Mouse (Mus musculus): ENCODE data around the gene Lrwd1. TPM values are rescaled to one million over a fixed set of nuclear protein-coding genes. Genes with fewer than 3 reads are reported as not detected.

Lrwd1 gene
- polyA plus RNA-seq, 1 experiment = 35.4 TPM

DNA sequence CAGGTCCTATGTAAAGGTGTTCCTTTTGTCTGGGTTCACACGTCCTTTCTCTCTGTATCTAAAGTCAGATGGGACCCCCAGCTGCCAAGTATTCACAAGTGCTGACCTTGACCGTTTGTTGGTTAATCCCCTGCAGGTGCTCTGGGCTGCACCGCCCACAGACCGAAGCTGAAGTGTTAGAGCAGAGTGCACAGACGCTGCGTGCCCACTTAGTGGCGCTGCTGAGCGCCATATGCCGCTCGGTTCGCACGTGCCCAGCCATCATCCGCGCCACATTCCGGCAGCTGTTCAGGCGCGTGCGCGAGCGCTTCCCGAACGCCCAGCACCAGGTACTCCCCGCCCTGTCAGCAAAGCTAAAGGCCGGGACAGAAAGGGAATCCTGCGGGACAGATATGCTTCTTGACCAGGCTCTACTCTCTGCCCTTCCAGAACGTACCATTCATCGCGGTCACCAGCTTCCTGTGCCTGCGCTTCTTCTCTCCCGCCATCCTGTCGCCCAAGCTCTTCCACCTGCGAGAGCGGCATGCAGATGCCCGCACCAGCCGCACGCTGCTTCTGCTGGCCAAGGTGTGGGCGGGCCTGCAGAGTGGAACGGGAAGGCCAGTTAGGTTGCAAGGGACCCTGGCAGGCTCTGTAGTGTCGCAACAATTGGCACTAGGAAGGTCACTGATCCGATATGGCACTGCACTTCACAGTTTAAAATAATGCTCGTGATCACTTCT, 33.6 kb downstream of the Lrwd1 start:
- peak; percentile 66 for DNase-seq
- TF ChIP-seq POLR2A (IDR thresholded peaks at IDR 0.05; ENCODE audit: borderline replicate concordance, extremely low read depth, low read depth, low read length) (no peak), CTCF (IDR thresholded peaks at IDR 0.05; ENCODE audit: insufficient read depth, low read length) (peak; percentile 92)
- WGBS = 5% methylated on average over 41 of the region's 41 CpGs
- 0 out of 2 replicates have a peak, but pooled peaks cover 4% of the 10 kb centered on the region for H3K4me1 ChIP-seq (ENCODE audit: control insufficient read depth, insufficient read depth, low read length)
- peak overlapping the region; percentile 43 for H3K4me3 ChIP-seq (replicated peaks; ENCODE audit: extremely low read depth, low read depth, low read length)

GRCm38 (mm10) chr5:136098536-136098935, 37.3 kb downstream of the Lrwd1 start:
- no peak for DNase-seq
- Histone ChIP-seq H3K4me1 (ENCODE audit: control insufficient read depth, insufficient read depth, low read length) (0 out of 2 replicates have a peak, but pooled peaks cover 4% of the 10 kb centered on the region), H3K4me3 (replicated peaks; ENCODE audit: extremely low read depth, low read depth, low read length) (no peak overlapping the region)
- 71% methylated on average over 10 of the region's 10 CpGs for WGBS
- TF ChIP-seq CTCF (IDR thresholded peaks at IDR 0.05; ENCODE audit: insufficient read depth, low read length) (no peak), POLR2A (IDR thresholded peaks at IDR 0.05; ENCODE audit: borderline replicate concordance, extremely low read depth, low read depth, low read length) (no peak)

GRCm38 (mm10) chr5:136095089-136095488, 40.8 kb downstream of the Lrwd1 start:
- Histone ChIP-seq H3K4me1 (ENCODE audit: control insufficient read depth, insufficient read depth, low read length) (no peaks in the 10 kb centered on the region), H3K4me3 (replicated peaks; ENCODE audit: extremely low read depth, low read depth, low read length) (no peak overlapping the region)
- 76% methylated on average over 7 of the region's 7 CpGs for WGBS
- no peak for DNase-seq
- TF ChIP-seq POLR2A (IDR thresholded peaks at IDR 0.05; ENCODE audit: borderline replicate concordance, extremely low read depth, low read depth, low read length) = no peak
- no peak for TF ChIP-seq CTCF (IDR thresholded peaks at IDR 0.05; ENCODE audit: insufficient read depth, low read length)

GRCm38 (mm10) chr5:136094249-136095010, 41.4 kb downstream of the Lrwd1 start:
- H3K4me1 ChIP-seq (ENCODE audit: control insufficient read depth, insufficient read depth, low read length) = no peaks in the 10 kb centered on the region
- 54% methylated on average over 8 of the region's 8 CpGs for WGBS
- DNase-seq = no peak
- TF ChIP-seq POLR2A (IDR thresholded peaks at IDR 0.05; ENCODE audit: borderline replicate concordance, extremely low read depth, low read depth, low read length) = no peak
- TF ChIP-seq CTCF (IDR thresholded peaks at IDR 0.05; ENCODE audit: insufficient read depth, low read length) = no peak
- H3K4me3 ChIP-seq (replicated peaks; ENCODE audit: extremely low read depth, low read depth, low read length) = no peak overlapping the region

GRCm38 (mm10) chr5:136091927-136092326, 43.9 kb downstream of the Lrwd1 start:
- 56% methylated on average over 5 of the region's 5 CpGs for WGBS

DNA sequence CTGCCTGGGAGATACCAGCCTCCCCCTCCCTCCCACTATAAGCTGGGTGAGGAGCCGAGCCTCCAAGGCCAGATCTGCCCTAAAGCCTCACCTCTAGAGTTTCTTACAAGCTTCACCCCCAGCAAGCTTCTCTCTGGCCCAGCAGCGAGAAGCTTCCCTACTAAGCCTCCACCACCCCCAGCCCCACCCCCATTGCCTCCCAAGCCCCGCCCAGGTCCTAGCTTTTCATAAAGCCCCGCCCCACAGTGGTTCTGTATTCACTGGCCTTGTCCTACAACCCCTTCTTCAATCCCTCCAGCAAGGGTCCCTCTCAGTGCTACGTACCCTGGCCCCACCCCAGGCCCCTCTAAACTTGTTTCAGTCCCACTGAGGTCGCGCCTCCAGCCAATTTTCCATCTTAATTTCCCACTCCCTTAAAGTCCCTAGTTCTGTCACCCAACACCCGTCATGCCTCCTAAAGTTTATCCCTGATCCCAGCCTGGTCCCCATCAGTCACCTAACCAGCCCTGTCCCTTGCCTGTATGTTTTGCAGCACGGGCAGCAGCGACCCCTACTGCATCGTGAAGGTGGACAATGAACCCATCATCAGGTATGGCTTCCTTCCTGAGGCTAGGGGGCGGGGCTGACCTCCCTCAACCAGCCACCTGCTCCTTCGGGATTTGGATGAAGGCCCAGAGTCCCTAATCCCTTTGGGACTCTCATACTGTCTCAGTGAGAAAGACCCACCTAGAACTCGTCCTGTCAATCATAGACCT, 46.9 kb downstream of the Lrwd1 start:
- Histone ChIP-seq H3K4me3 (replicated peaks; ENCODE audit: extremely low read depth, low read depth, low read length) (no peak overlapping the region), H3K4me1 (ENCODE audit: control insufficient read depth, insufficient read depth, low read length) (no peaks in the 10 kb centered on the region)
- DNase-seq = no peak
- WGBS = 24% methylated on average over 14 of the region's 14 CpGs
- no peak for TF ChIP-seq POLR2A (IDR thresholded peaks at IDR 0.05; ENCODE audit: borderline replicate concordance, extremely low read depth, low read depth, low read length)
- peak; percentile 32; the same call in 1 of the 2 replicates for TF ChIP-seq CTCF (IDR thresholded peaks at IDR 0.05; ENCODE audit: insufficient read depth, low read length)

More at GRCm38 (mm10) chr5:136091927-136092326, 43.9 kb downstream of the Lrwd1 start:
- no peak for TF ChIP-seq POLR2A (IDR thresholded peaks at IDR 0.05; ENCODE audit: borderline replicate concordance, extremely low read depth, low read depth, low read length)
- no peak for TF ChIP-seq CTCF (IDR thresholded peaks at IDR 0.05; ENCODE audit: insufficient read depth, low read length)
- Histone ChIP-seq H3K4me3 (replicated peaks; ENCODE audit: extremely low read depth, low read depth, low read length) (no peak overlapping the region), H3K4me1 (ENCODE audit: control insufficient read depth, insufficient read depth, low read length) (no peaks in the 10 kb centered on the region)
- DNase-seq = no peak

DNA sequence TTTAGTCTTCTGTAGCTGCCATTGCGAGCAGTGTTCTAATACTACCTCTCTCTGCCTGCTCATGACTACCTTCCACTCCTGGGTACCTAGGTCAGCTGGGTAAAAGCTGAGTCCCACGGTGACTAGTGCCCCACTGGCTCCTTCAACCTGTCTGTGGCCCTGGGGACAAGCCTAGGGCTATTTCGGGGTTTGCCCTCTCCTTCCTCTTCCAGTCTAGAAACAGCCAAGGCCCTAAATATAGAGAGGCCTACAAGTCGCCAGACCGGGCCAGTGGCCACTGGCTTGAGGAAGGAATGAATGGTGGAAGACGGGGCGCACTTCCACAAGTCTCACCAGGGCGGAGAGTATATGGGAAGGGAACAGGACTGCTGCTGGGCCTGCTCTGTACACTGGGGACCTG, 49.6 kb downstream of the Lrwd1 start:
- H3K4me1 ChIP-seq (ENCODE audit: control insufficient read depth, insufficient read depth, low read length) = peaks cover 2% of the 10 kb centered on the region; the same call in 1 of the 2 replicates
- TF ChIP-seq CTCF (IDR thresholded peaks at IDR 0.05; ENCODE audit: insufficient read depth, low read length) (no peak), POLR2A (IDR thresholded peaks at IDR 0.05; ENCODE audit: borderline replicate concordance, extremely low read depth, low read depth, low read length) (no peak)
- no peak overlapping the region for H3K4me3 ChIP-seq (replicated peaks; ENCODE audit: extremely low read depth, low read depth, low read length)
- 83% methylated on average over 8 of the region's 8 CpGs for WGBS
- no peak for DNase-seq

DNA sequence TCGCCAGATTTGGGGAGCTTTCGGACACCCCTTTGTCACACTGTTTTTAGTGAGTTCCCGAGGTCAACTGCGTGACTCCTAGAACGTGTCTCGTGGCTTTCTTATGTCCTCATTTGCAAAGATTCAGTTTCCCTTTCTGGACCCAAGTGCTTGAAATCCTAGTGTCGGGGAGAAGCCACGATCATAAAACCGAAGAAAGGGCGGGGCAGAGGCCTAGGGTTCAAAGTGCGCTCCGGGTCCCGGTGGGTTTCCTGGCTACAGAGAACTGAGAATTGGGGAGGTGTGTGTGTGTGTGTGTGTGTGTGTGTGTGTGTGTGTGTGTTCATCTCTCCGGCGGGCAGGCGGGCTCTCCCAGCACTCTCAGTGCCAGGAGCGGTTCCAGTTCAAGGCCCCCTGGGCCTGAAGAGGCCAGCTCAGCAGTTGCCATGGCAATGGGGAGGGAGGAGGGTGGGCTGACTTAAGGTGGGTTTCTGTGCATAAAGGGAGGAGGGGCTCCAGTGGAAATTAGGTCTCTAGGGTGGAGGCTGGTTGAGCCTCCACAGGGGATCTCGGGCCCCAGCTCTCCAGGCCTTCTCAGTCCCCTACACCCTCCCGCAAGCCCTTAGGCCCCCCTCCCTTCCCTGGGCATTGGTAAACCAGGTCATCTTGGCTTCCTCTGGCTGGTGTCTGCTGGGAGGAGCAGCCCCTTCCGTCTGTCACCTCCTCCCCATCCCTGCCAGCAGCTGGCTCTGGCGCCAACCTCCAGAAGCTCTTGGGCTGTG, 50.8 kb downstream of the Lrwd1 start:
- DNase-seq = no peak
- Histone ChIP-seq H3K4me1 (ENCODE audit: control insufficient read depth, insufficient read depth, low read length) (peaks cover 2% of the 10 kb centered on the region; the same call in 1 of the 2 replicates), H3K4me3 (replicated peaks; ENCODE audit: extremely low read depth, low read depth, low read length) (peak overlapping the region; percentile 15)
- WGBS = 34% methylated on average over 21 of the region's 21 CpGs
- TF ChIP-seq POLR2A (IDR thresholded peaks at IDR 0.05; ENCODE audit: borderline replicate concordance, extremely low read depth, low read depth, low read length) (no peak), CTCF (IDR thresholded peaks at IDR 0.05; ENCODE audit: insufficient read depth, low read length) (no peak)

Data from lung, adult 2 months (tissue).